Mouse (Mus musculus): Measurements from ENCODE around the gene Ino80b. TPM values are rescaled to one million over a fixed set of nuclear protein-coding genes. Genes with fewer than 3 reads are reported as not detected.

The Ino80b gene
- total and polyA plus RNA-seq, 3 experiments: 14.9 to 30.4 (median 26.1) TPM

DNA sequence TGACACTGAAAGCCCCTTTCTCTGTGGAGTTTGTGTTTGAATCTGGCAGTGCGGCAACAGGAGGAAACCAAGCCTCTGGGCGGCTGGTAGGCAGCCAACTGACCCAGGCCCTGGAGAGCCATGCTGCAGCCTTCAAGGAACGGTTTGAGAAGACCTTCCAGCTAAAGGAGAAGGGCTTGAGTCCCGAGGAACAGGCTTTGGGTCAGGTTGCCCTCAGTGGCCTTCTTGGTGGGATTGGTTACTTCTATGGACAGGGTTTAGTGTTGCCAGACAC, 8.1 kb downstream of the Ino80b start:
- peaks cover 15 to 32% of the 10 kb centered on the region in 2 experiments for H3K36me3 ChIP-seq (replicated peaks in 1 of 2; ENCODE audit: control insufficient read depth in 1 of 2, insufficient read depth in 1 of 2, low read length in 1 of 2)
- TF ChIP-seq JUN (IDR thresholded peaks at IDR 0.05; ENCODE audit: insufficient read depth, low read depth, low read length): no peak
- no peak for TF ChIP-seq E2F4 (IDR thresholded peaks at IDR 0.05; ENCODE audit: insufficient replicate concordance, low read depth, low read length)
- no peak for TF ChIP-seq UBTF (IDR thresholded peaks at IDR 0.05; ENCODE audit: low read depth, low read length)
- no peak for TF ChIP-seq ETS1 (conservative IDR thresholded peaks at IDR 0.05; ENCODE audit: low read depth, low read length)
- TF ChIP-seq TCF12 (IDR thresholded peaks at IDR 0.05; ENCODE audit: low read depth, low read length): no peak
- no peak for TF ChIP-seq TBP (conservative IDR thresholded peaks at IDR 0.05; ENCODE audit: low read depth, low read length)
- TF ChIP-seq KAT2A (IDR thresholded peaks at IDR 0.05; ENCODE audit: insufficient replicate concordance, low read length): no peak
- TF ChIP-seq PAX5 (IDR thresholded peaks at IDR 0.05; ENCODE audit: low read length): no peak
- TF ChIP-seq POLR2AphosphoS2 (IDR thresholded peaks at IDR 0.05; ENCODE audit: low read depth, low read length): no peak
- TF ChIP-seq ZMIZ1 (IDR thresholded peaks at IDR 0.05; ENCODE audit: low read depth, low read length): no peak
- TF ChIP-seq IRF4 (IDR thresholded peaks at IDR 0.05; ENCODE audit: low read depth, low read length): no peak
- no peak for TF ChIP-seq NRF1 (IDR thresholded peaks at IDR 0.05; ENCODE audit: low read depth, low read length)
- peaks cover 22% of the 10 kb centered on the region for H3K79me2 ChIP-seq (replicated peaks; ENCODE audit: control insufficient read depth, extremely low read depth, insufficient read depth, poor library complexity, severe bottlenecking)
- no peak for DNase-seq (ENCODE audit: extremely low read depth)
- H3K4me2 ChIP-seq (ENCODE audit: insufficient read depth, low read depth, poor library complexity, severe bottlenecking): no peak overlapping the region
- no peak overlapping the region; the same call in 1 of the 2 replicates for H3K9ac ChIP-seq (ENCODE audit: insufficient read depth, low read depth)
- in situ Hi-C loops (cut with MboI; ENCODE audit: low pct_ligation_motif_present, low pct_unique_long_range_greater_than_20kb, low sequenced_read_pairs) (loop anchor here (5.0 kb wide), 1 partner anchor 40 kb away; the partner anchor contains the start of genes 1700003E16Rik and Wdr54), dilution Hi-C loops (cut with MboI; ENCODE audit: extremely low pct_ligation_motif_present, extremely low pct_unique_long_range_greater_than_20kb, low sequenced_read_pairs) (no loop called here)
- no peaks in the 10 kb centered on the region for H3K27me3 ChIP-seq (replicated peaks)
- H3K4me1 ChIP-seq (ENCODE audit: control insufficient read depth in 1 of 2, insufficient read depth in 2 of 2): peaks cover 30 to 69% of the 10 kb centered on the region in 2 experiments
- no peak overlapping the region for H3K4me3 ChIP-seq (replicated peaks in 1 of 3; ENCODE audit: low read depth in 2 of 3, low read length in 2 of 3, poor library complexity in 1 of 3)
- H3K27ac ChIP-seq (ENCODE audit: insufficient read depth, low read depth): no peak overlapping the region
- H3K9me3 ChIP-seq (replicated peaks; ENCODE audit: low read length): no peaks in the 10 kb centered on the region

DNA sequence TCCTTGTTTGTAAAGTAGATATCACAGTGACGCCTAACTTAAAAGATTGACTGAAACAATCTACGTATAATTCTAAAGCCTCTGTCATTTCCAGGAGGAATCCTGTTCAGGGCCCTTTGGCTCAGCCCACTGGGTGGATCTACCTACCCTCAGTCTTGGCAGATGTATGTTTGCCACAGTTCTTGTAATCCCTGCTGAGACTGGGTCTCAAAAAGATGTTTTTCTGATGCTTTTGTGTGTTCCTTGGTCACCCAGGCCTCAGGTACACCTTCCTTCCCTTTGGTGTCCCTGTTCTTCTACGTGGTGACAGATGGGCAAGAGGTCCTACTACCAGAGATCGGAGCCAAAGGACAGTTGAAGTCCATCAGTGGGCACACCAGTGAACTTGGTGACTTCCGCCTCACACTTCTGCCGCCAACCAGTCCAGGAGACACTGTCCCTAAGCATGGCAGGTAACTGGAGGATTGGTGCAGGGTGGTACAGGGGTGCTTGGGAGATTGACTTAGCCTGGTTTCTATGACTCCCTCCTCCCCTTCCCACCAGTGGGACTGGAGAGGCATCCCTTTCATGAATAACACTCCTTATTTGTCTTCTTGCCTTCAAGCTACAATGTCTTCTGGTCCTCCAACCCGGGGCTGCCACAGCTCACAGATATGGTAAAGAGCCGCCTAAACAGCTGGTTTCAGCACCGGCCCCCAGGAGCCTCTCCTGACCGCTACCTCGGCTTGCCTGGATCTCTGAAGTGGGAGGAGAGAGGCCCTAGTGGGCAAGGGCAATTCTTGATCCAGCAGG, 8.7 kb downstream of the Ino80b start:
- no peak for TF ChIP-seq RAD21 (IDR thresholded peaks at IDR 0.05; ENCODE audit: low read depth, low read length)
- TF ChIP-seq ZMIZ1 (IDR thresholded peaks at IDR 0.05; ENCODE audit: low read depth, low read length): 0 out of 2 replicates have a peak, but pooled peaks have one; percentile 15
- peak overlapping the region; percentile 80 to 94 (median 83) for H3K4me3 ChIP-seq (replicated peaks in 1 of 3; ENCODE audit: low read depth in 2 of 3, low read length in 2 of 3, poor library complexity in 1 of 3)
- peak overlapping the region; percentile 75 for H3K4me2 ChIP-seq (ENCODE audit: insufficient read depth, low read depth, poor library complexity, severe bottlenecking)
- peaks cover 15 to 36% of the 10 kb centered on the region in 2 experiments for H3K36me3 ChIP-seq (replicated peaks in 1 of 2; ENCODE audit: control insufficient read depth in 1 of 2, insufficient read depth in 1 of 2, low read length in 1 of 2)
- H3K9ac ChIP-seq (ENCODE audit: insufficient read depth, low read depth): peak overlapping the region; percentile 82
- in situ Hi-C loops (cut with MboI; ENCODE audit: low pct_ligation_motif_present, low pct_unique_long_range_greater_than_20kb, low sequenced_read_pairs): loop anchor here (5.0 kb wide), 1 partner anchor 41 kb away; the partner anchor contains the start of genes 1700003E16Rik and Wdr54
- no peaks in the 10 kb centered on the region for H3K27me3 ChIP-seq (replicated peaks)
- no peak overlapping the region for H3K27ac ChIP-seq (ENCODE audit: insufficient read depth, low read depth)
- dilution Hi-C loops (cut with MboI; ENCODE audit: extremely low pct_ligation_motif_present, extremely low pct_unique_long_range_greater_than_20kb, low sequenced_read_pairs): no loop called here
- peaks cover 30 to 70% of the 10 kb centered on the region in 2 experiments for H3K4me1 ChIP-seq (ENCODE audit: control insufficient read depth in 1 of 2, insufficient read depth in 2 of 2)
- peaks cover 22% of the 10 kb centered on the region for H3K79me2 ChIP-seq (replicated peaks; ENCODE audit: control insufficient read depth, extremely low read depth, insufficient read depth, poor library complexity, severe bottlenecking)
- DNase-seq (ENCODE audit: extremely low read depth): no peak
- no peaks in the 10 kb centered on the region for H3K9me3 ChIP-seq (replicated peaks; ENCODE audit: low read length)

All from CH12.LX (cell line).